Mouse (Mus musculus): Measurements from ENCODE around the gene 2310033P09Rik. TPM values are rescaled to one million over a fixed set of nuclear protein-coding genes. Genes with fewer than 3 reads are reported as not detected.

The 2310033P09Rik gene
- polyA plus RNA-seq, 1 experiment from 2014 or later: 24.6 TPM

- in situ Hi-C loops (cut with MboI; ENCODE audit: low pct_unique_long_range_greater_than_20kb): loop anchor here (5.0 kb wide), 1 partner anchor 244 kb away; the partner anchor contains the start of gene Zfp867
- POLR2A ChIA-PET: interaction anchor here (0.6 to 1.9 kb wide), 3 partner anchors 9 to 270 kb away, joined by 3 to 6 read pairs (median 3); no protein-coding TSS in a partner anchor
- peak; percentile 76 for ATAC-seq
Measured at GRCm38 (mm10) chr11:59228122-59228953, 20.2 kb downstream of the 2310033P09Rik start, which contains the start of gene Arf1. Arf1 (minus strand) TSS chr11:59228270.

GRCm38 (mm10) chr11:59230144-59230760 is 22.1 kb downstream of the 2310033P09Rik start:
- ChIA-PET CTCF (interaction anchor here (1.7 kb wide), 1 partner anchor 67 kb away, joined by 9 read pairs; no protein-coding TSS in a partner anchor), POLR2A (no interaction called here)
- in situ Hi-C loops (cut with MboI; ENCODE audit: low pct_unique_long_range_greater_than_20kb): loop anchor here (5.0 kb wide), 1 partner anchor 67 kb away; no protein-coding TSS in a partner anchor
- TF ChIP-seq CTCF (IDR thresholded peaks at IDR 0.05): peak; percentile 87
- no peak for DNase-seq (ENCODE audit: low read depth, low spot score)
- no peak for ATAC-seq
- no peaks in the 10 kb centered on the region for H3K27me3 ChIP-seq

More at GRCm38 (mm10) chr11:59228122-59228953, 20.2 kb downstream of the 2310033P09Rik start, which contains the start of gene Arf1:
- no peak for TF ChIP-seq CTCF (IDR thresholded peaks at IDR 0.05)
- H3K27me3 ChIP-seq: no peaks in the 10 kb centered on the region
- peak; percentile 86 for DNase-seq (ENCODE audit: low read depth, low spot score)
- CTCF ChIA-PET: no interaction called here

GRCm38 (mm10) chr11:59232797-59233196 is 24.7 kb downstream of the 2310033P09Rik start:
- no peaks in the 10 kb centered on the region for H3K27me3 ChIP-seq
- in situ Hi-C loops (cut with MboI; ENCODE audit: low pct_unique_long_range_greater_than_20kb): loop anchor here (5.0 kb wide), 1 partner anchor 65 kb away; no protein-coding TSS in a partner anchor
- ChIA-PET POLR2A (no interaction called here), CTCF (interaction anchor here (1.6 to 2.3 kb wide), 2 partner anchors 8 to 65 kb away, joined by 5 to 10 read pairs; no protein-coding TSS in a partner anchor)
- DNase-seq (ENCODE audit: low read depth, low spot score) (no peak), ATAC-seq (no peak)
- TF ChIP-seq CTCF (IDR thresholded peaks at IDR 0.05): peak; percentile 45

- DNase-seq (ENCODE audit: low read depth, low spot score): no peak
- CTCF ChIA-PET: interaction anchor here (1.1 kb wide), 2 partner anchors 59 to 61 kb away, joined by 4 to 5 read pairs; no protein-coding TSS in a partner anchor
- ATAC-seq: no peak
- in situ Hi-C loops (cut with MboI; ENCODE audit: low pct_unique_long_range_greater_than_20kb): no loop called here
- H3K27me3 ChIP-seq: no peaks in the 10 kb centered on the region
- TF ChIP-seq CTCF (IDR thresholded peaks at IDR 0.05): no peak
- POLR2A ChIA-PET: no interaction called here
Measured at GRCm38 (mm10) chr11:59238525-59239427, 30.7 kb downstream of the 2310033P09Rik start.

- DNase-seq (ENCODE audit: low read depth, low spot score) (no peak), ATAC-seq (no peak)
- no peak for TF ChIP-seq CTCF (IDR thresholded peaks at IDR 0.05)
- in situ Hi-C loops (cut with MboI; ENCODE audit: low pct_unique_long_range_greater_than_20kb): no loop called here
- ChIA-PET POLR2A (no interaction called here), CTCF (interaction anchor here (1.1 kb wide), 2 partner anchors 59 to 60 kb away, joined by 4 to 5 read pairs; no protein-coding TSS in a partner anchor)
- no peaks in the 10 kb centered on the region for H3K27me3 ChIP-seq
Measured at GRCm38 (mm10) chr11:59239428-59239785, 31.3 kb downstream of the 2310033P09Rik start.

GRCm38 (mm10) chr11:59239796-59240195 is 31.7 kb downstream of the 2310033P09Rik start:
- no peak for TF ChIP-seq CTCF (IDR thresholded peaks at IDR 0.05)
- in situ Hi-C loops (cut with MboI; ENCODE audit: low pct_unique_long_range_greater_than_20kb): no loop called here
- H3K27me3 ChIP-seq: no peaks in the 10 kb centered on the region
- ChIA-PET POLR2A (no interaction called here), CTCF (interaction anchor here (2.3 kb wide), 1 partner anchor 8 kb away, joined by 5 read pairs; no protein-coding TSS in a partner anchor)
- DNase-seq (ENCODE audit: low read depth, low spot score) (no peak), ATAC-seq (no peak)

- ChIA-PET CTCF (interaction anchor here (2.3 kb wide), 1 partner anchor 10 kb away, joined by 5 read pairs; no protein-coding TSS in a partner anchor), POLR2A (no interaction called here)
- DNase-seq (ENCODE audit: low read depth, low spot score) (no peak), ATAC-seq (no peak)
- in situ Hi-C loops (cut with MboI; ENCODE audit: low pct_unique_long_range_greater_than_20kb): no loop called here
- no peak for TF ChIP-seq CTCF (IDR thresholded peaks at IDR 0.05)
- no peaks in the 10 kb centered on the region for H3K27me3 ChIP-seq
Measured at GRCm38 (mm10) chr11:59241841-59242240, 33.7 kb downstream of the 2310033P09Rik start.

- peaks cover 7% of the 10 kb centered on the region for H3K27me3 ChIP-seq
- CTCF ChIA-PET: no interaction called here
- POLR2A ChIA-PET: interaction anchor here (0.6 kb wide), 1 partner anchor 10 kb away, joined by 3 read pairs; no protein-coding TSS in a partner anchor
- in situ Hi-C loops (cut with MboI; ENCODE audit: low pct_unique_long_range_greater_than_20kb): no loop called here
- ATAC-seq (no peak), DNase-seq (ENCODE audit: low read depth, low spot score) (no peak)
- TF ChIP-seq CTCF (IDR thresholded peaks at IDR 0.05): no peak
Measured at GRCm38 (mm10) chr11:59243856-59244255, 35.7 kb downstream of the 2310033P09Rik start.

GRCm38 (mm10) chr11:59248101-59248500 is 40.0 kb downstream of the 2310033P09Rik start:
- no peak for DNase-seq (ENCODE audit: low read depth, low spot score)
- ChIA-PET POLR2A (no interaction called here), CTCF (no interaction called here)
- H3K27me3 ChIP-seq: peaks cover 28% of the 10 kb centered on the region
- no peak for TF ChIP-seq CTCF (IDR thresholded peaks at IDR 0.05)
- in situ Hi-C loops (cut with MboI; ENCODE audit: low pct_unique_long_range_greater_than_20kb): no loop called here
- ATAC-seq: no peak

GRCm38 (mm10) chr11:59259647-59260046 is 51.5 kb downstream of the 2310033P09Rik start:
- in situ Hi-C loops (cut with MboI; ENCODE audit: low pct_unique_long_range_greater_than_20kb): no loop called here
- ATAC-seq (no peak), DNase-seq (ENCODE audit: low read depth, low spot score) (no peak)
- peaks cover 41% of the 10 kb centered on the region for H3K27me3 ChIP-seq
- CTCF ChIA-PET: no interaction called here
- TF ChIP-seq CTCF (IDR thresholded peaks at IDR 0.05): no peak
- POLR2A ChIA-PET: no interaction called here

Other genes with a start within 250 kb of the 2310033P09Rik start
- gene Trim11, start 230.2 kb upstream of the 2310033P09Rik start, polyA plus RNA-seq (2021): 29.2 TPM
- gene Obscn, start 71.9 kb upstream of the 2310033P09Rik start, polyA plus RNA-seq (2021): 0.06 TPM
- 6.8 TPM for gene Iba57, start 44.6 kb upstream of the 2310033P09Rik start, polyA plus RNA-seq (2021)
- gene Gjc2, start 25.1 kb upstream of the 2310033P09Rik start, polyA plus RNA-seq (2021): 0.13 TPM
- 78.7 TPM for gene Guk1, start 16.1 kb upstream of the 2310033P09Rik start, polyA plus RNA-seq (2021)
- 48.6 TPM for gene Mrpl55, start 5.8 kb upstream of the 2310033P09Rik start, polyA plus RNA-seq (2021)
- gene Arf1, start 19.9 kb downstream of the 2310033P09Rik start, polyA plus RNA-seq (2021): 522 TPM
- gene Wnt3a, start 82.4 kb downstream of the 2310033P09Rik start, polyA plus RNA-seq (2021): not detected
- gene Wnt9a, start 98.6 kb downstream of the 2310033P09Rik start, polyA plus RNA-seq (2021): 7.5 TPM
- not detected for gene Prss38, start 167.3 kb downstream of the 2310033P09Rik start, polyA plus RNA-seq (2021)
- 13.8 TPM for gene Jmjd4, start 241.7 kb downstream of the 2310033P09Rik start, polyA plus RNA-seq (2021)
- 142 TPM for gene Snap47, start 242.9 kb downstream of the 2310033P09Rik start, polyA plus RNA-seq (2021)